Mouse (Mus musculus): Measurements from ENCODE around the gene Sgip1.

Sgip1 gene

DNA sequence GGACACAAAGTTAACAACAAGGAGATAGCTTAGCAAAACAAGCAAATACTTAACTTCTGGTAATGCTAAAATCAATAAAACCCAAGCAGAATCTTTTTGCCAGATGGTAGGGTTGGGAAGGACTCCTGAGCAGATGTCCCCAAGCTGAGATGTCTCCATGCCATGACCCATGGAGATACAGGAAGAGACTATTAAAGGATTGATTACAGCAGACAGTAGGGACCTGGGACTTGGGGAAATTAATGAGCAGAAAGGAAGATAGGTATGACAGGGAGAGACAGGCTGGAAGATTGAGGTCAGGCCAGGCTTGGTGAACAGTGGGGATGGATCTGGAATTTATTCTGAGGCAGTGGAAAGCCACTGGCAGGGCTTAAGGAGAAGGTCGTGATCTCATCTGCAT, 33.5 kb downstream of the Sgip1 start:
- DNase-seq (ENCODE audit: low read depth, low spot score): no peak

- no peak for DNase-seq (ENCODE audit: low read depth, low spot score)
These were observed 34.6 kb downstream of the Sgip1 start for GRCm38 (mm10) chr4:102775596-102776270.

DNA sequence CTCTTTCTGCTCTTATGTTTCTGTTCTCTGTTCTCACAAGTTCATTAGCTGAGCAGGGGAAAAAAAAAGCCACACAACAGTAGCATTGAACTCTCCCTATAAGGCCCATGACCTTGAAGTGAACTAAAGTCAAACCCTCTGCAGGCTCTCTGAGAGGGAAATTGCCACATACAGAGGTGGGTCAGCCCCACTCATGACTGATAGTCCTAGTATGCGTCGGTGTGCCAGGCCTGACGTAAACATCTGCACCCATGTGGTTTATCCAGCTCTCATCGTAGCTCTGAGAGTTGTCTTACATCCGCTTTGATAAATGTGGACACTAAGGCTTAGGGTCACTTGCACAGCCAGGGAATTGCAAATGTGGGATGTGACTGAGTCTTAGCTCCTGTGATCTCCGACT, 38.8 kb downstream of the Sgip1 start:
- no peak for DNase-seq (ENCODE audit: low read depth, low spot score)

DNA sequence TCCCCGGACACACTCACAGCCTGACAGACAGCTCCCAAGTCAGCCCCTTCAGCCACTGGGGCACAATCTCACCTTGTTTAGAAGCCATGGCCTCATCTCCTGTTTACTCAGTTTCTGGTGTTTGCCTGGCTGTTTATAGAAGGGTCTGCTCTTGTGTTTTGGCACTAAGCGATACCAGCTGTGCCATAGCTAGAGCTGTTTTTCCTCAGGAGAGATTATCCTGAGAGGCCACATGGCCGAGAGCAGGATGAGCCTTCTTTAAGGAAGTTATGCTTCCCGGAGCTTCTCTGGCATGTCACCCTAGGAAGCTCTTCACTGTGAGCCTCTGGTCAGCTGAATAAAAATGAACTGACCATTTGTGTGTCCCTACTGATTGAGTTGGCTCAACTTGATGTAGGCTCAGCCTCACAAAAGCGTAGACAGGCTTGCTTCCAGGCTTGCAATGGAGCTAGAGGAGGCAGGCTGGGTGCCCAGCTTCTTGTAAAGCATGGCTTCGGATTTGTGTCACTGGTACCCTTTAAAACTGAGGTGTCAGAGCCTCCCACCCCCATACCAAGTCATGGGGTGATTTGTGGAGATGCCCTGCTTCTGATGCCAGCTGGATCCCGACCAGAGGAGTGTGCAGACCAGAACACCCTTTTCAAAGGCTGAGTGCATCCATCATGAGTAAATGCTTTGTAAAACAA, 42.1 kb downstream of the Sgip1 start:
- no peak for DNase-seq (ENCODE audit: low read depth, low spot score)

DNA sequence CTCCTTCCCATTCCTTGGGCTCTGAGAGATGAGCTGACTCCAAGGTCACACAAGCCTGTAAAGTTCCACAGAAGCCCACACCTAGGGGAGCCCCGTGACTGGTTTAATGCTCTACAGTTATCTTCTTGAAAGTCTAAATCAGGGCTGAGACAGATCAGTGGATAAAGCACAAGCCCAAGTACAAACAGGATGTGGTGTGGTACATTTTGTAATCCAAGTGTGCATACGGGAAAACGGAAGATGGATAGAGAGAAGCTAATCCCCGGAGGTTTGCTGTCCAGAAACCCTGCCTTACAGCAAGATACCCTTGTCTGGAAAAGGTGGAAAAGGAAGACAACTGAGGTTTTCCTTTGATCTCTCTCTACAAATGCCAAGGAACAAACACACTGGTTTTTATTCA, 44.1 kb downstream of the Sgip1 start:
- no peak for DNase-seq (ENCODE audit: low read depth, low spot score)

DNA sequence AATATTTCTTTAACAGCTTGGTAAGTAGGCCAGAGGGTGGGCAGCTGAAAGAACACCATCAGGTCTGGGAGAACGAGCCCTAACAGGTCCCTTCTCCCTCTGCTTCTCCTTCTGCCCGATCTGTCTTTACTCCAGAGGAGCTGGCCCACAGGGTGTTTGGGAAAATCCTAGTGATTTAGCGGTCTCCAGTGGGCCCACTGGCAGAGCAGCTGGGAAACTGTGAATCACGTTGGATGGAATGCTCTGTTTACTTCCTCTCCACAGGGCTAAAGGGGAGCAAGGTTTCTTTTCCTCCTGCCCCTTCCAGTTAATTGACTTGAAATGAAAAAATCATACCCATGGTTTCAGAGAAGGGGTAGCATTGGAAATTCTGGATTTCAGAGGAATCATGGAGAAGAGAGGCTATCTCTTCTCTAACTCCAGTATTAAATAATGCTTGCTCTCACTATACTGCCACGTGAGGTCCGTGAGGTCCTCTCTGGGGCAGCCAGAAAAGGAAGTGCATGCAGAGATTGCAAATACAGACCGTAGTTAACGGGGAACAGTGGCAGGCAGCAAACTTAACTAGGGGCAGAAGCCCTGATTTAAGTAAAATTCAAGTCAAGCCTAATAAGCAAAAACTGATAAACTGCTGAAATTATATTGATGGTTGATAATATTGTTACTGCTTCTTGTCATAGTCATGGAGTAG, 51.1 kb downstream of the Sgip1 start:
- no peak for DNase-seq (ENCODE audit: low read depth, low spot score)

DNA sequence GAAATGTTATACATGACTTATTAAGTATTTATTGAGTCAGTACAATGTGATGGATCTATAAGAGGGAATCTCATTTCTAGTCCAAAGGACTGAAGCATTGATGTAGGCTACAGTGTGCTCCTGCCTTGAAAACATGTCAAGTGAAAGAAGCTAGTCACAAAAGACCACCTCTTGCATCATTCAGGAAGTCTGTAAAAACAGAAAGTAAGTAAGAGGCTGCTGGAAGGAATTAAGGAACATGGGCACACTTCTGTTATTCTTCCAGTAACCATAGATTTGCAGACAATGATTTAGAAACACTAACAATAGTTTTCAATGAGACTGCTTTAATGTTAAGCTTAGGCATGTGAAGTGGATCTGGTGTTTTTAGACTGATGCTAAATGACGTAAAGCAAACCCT, 60.4 kb downstream of the Sgip1 start:
- DNase-seq (ENCODE audit: low read depth, low spot score): no peak

- DNase-seq (ENCODE audit: low read depth, low spot score): no peak
These were observed 60.8 kb downstream of the Sgip1 start for GRCm38 (mm10) chr4:102801936-102802335.

- DNase-seq (ENCODE audit: low read depth, low spot score): no peak
These were observed 63.5 kb downstream of the Sgip1 start for GRCm38 (mm10) chr4:102804611-102805010.

GRCm38 (mm10) chr4:102806987-102807386, 65.9 kb downstream of the Sgip1 start:
- DNase-seq (ENCODE audit: low read depth, low spot score): no peak

GRCm38 (mm10) chr4:102808258-102808657, 67.2 kb downstream of the Sgip1 start:
- DNase-seq (ENCODE audit: low read depth, low spot score): no peak

GRCm38 (mm10) chr4:102809296-102809695, 68.2 kb downstream of the Sgip1 start:
- no peak for DNase-seq (ENCODE audit: low read depth, low spot score)

DNA sequence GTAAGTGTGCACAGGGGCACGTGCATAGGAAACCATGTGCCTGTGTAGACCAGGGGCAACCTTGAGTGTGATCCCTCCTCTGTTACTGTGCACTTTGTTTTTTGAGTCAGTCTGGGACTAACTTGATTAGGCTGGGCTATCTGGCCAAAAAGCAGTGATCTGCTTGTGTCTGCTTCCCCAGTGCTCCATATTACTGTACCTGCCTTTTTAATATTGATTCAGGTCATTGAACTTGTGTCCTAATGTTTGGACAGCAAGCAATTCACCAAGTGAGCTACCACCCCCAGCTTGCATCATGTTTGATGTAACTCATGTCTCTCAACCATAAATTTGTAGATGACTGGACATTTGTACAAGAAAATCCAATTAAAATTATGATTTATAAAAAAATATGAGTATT, 69.2 kb downstream of the Sgip1 start:
- no peak for DNase-seq (ENCODE audit: low read depth, low spot score)

DNA sequence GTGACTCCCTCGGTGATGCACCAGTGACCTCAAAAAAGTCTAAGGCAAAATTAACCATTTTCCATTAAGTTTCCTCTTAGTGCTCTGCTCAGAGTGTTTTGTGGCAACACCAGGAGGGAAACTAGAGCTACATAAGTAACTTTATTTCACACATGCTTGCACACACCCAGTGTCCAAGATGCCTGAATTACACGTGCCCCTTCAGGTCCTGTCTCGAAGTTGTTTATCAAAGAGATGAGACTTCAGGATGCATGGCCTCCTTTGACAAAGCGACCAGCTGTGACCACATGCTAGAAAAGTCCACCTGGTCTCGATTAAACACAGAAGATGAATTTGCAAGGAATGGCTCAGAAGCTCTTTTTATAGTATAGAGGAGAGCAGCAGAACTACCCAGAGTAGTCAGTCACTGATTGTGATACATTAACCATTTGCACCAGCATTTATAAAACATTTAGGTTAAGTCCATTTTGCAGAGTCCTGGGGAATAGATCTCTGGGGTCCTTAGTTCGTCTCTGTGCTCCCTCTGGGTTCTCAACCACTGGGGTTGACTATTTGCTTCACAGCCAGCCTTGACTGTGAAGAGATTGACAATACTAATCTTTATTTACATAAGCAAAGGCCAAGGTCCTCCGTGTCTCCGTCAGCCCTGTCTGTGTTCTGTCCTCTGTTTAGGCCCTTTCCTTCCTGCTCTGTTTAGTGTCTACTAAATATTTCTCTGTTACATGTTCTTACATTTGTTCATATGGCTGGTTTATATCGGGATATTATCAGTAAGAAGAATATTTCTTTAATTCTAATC, 70.1 kb downstream of the Sgip1 start:
- DNase-seq (ENCODE audit: low read depth, low spot score): no peak

- DNase-seq (ENCODE audit: low read depth, low spot score): no peak
These were observed 72.2 kb downstream of the Sgip1 start for GRCm38 (mm10) chr4:102813346-102813745.

GRCm38 (mm10) chr4:102821786-102822185, 80.7 kb downstream of the Sgip1 start:
- no peak for DNase-seq (ENCODE audit: low read depth, low spot score)

- no peak for DNase-seq (ENCODE audit: low read depth, low spot score)
These were observed 83.4 kb downstream of the Sgip1 start for GRCm38 (mm10) chr4:102824494-102824893.

GRCm38 (mm10) chr4:102826159-102826558, 85.1 kb downstream of the Sgip1 start:
- no peak for DNase-seq (ENCODE audit: low read depth, low spot score)

- no peak for DNase-seq (ENCODE audit: low read depth, low spot score)
These were observed 87.4 kb downstream of the Sgip1 start for GRCm38 (mm10) chr4:102828518-102828917.

DNA sequence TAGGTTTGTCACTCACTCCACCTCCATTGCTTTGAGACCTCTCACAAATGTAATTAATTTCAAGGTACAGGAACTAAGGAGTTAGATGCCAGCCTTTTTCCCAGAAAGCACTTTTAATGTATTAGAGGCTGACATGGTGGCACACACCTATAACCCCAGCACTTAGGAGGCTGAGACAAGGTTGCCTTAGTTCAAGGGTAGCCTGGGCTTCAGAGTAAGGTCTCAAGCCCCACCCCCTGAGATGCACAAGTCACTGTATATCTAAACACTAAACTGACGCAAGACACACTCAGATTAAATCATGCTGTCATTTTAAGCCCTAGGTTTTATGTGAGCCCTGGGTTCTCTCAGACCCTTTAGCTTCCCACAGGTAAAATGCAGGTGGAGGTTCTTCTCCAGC, 92.1 kb downstream of the Sgip1 start:
- no peak for DNase-seq (ENCODE audit: low read depth, low spot score)

- no peak for DNase-seq (ENCODE audit: low read depth, low spot score)
These were observed 92.6 kb downstream of the Sgip1 start for GRCm38 (mm10) chr4:102833726-102834125.

DNA sequence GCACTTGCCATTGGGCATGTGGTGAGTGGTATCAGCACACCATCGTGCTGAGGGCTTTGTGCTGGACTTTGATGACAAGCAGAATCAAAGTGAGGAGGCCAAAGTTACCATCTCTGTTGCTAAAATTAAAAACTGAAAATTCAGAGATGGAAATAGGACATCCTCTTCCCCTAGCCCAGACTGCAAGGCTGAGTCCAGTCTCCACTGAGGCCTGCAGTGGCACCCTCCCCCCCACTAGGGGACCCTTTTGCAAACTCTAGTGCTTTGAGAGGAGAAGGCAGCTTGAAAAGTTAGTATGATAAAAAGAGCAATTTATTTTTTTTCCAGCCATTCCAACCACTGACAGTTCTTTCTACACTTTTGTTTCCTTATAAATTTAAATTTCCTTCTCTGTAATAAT, 93.6 kb downstream of the Sgip1 start:
- no peak for DNase-seq (ENCODE audit: low read depth, low spot score)
